Mouse (Mus musculus) CD4-positive, CD25-positive, alpha-beta regulatory T cell, adult 2 months (primary cell): ENCODE measurements around the gene Fam124a.
"Not testable (repeated sequence)": the region's sequence is repeated elsewhere in the genome, so short reads cannot be mapped to it uniquely, and the experiment has no call there.

ENCODE experiments used
- DNase-seq: peaks from one replicate; pipeline ENCODE4 v3.0.0-alpha.2; 2012; ENCODE audit warnings: low read depth, low spot score

Gene Fam124a

DNA sequence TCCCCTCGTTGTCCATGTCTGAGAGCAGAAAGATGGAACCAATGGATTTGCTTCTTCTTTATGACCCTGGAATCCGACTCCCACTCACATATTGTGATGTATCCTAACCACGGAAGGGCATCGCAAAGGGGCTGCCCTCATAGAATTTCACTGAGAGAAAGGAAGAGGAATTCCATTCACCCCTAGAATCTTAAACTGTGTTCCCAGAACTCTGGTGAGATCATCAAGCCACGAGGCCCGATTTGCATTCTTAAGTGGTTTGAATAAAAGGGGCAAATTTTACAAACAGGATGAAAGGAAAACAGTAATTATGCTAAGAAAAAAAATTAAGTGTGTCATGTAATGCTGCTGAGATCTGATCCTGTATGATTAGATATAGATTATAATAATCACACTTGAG lies 19.4 kb downstream of the Fam124a start:
- DNase-seq, result no peak

DNA sequence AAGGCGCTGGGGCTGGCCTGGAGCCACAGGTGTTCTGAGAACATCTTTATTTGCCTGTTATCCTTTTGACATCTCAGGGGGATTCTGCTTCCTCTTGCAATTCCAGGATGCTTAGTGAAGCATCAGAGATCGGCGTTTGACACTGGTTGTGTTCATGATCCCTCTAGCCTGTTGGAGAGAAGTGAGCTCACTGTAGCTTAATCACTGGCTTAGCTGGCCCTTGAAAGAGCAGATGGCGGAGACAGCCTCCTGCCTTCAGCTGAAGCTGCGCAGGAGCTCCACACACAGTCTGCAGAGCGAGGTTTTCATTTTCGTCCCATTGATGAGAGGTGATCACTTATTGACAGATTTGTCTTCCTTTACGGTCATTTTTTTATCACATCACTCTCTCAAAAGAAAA lies 20.3 kb downstream of the Fam124a start:
- DNase-seq, result no peak

DNA sequence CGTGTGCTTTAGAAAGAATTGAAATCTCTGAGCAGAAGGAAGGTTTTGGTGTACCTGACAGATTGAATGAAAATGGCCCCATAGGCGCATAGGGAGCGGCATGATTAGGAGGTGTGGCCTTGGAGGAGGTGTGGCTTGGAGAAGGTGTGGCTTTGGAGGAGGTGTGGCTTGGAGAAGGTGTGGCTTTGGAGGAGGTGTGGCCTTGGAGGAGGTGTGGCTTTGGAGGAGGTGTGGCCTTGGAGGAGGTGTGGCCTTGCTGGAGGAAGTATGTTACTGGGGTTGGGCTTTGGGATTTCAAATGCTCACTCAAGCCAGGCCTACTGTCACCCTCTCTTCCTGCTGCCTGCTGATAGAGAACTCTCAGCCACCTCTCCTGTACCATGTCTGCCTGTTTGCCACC lies 25.4 kb downstream of the Fam124a start:
- DNase-seq, result peak; percentile 5

- DNase-seq, result no peak
Measured at GRCm38 (mm10) chr14:62581768-62582167, 26.2 kb downstream of the Fam124a start.

DNA sequence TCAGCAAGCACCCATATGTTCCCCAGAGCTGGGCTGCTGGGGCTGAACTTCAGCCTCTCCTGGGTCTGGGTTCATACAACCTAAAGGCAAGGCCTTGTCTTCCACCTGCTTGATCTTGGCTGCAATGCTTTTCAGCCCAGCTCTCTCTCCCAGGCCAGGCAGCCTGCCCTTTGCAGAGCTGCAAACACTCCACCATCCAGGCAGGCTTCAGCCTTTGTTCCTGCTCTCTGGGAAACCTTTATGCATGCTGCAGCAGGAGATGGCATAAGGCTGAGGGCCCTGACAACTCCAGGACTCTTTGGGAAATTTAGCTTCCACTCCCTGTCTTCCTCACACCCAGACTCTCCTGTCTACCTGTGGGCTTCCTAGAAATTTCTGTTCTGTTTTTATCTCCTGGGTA lies 29.1 kb downstream of the Fam124a start:
- no peak for DNase-seq

DNA sequence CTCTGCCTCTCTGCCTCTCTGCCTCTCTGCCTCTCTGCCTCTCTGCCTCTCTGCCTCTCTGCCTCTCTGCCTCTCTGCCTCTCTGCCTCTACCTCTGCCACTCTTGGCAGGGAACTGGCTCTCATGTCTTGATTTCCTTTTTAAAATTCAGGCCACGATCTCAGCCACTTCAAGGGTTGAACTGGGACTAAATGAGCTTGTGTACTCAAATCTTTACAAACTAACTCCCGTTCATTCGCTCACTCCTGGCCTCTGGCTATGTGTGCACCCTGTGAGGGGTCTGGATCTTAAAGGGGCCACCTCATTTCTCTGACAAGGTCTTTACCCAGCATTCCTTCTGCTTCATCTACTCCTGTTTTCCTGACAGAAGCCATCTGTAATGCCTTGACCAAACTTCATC lies 29.8 kb downstream of the Fam124a start:
- no peak for DNase-seq

DNA sequence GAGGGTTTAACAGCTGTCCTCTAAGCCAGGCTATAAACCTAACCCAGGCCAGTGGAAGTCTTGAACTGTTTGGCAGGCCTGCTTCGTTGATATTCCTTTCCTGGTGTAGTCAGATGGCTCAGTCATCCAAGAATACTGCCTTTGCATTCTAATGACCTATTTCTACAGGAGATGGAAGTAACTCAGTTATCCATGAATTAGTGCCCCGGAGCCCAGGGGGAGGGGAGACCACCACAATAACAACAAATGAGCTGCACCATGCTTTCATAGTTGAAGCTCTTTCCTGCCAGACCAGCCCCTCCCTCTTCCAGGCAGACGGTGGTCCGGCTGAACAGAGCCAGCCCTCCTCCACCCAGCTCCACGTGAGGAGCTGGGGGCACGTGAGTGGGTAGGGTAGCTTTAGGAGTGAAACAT lies 44.6 kb downstream of the Fam124a start:
- DNase-seq, result no peak

- DNase-seq, result no peak
Measured at GRCm38 (mm10) chr14:62602271-62602670, 46.7 kb downstream of the Fam124a start.

GRCm38 (mm10) chr14:62602869-62603268 lies 47.3 kb downstream of the Fam124a start:
- no peak for DNase-seq

GRCm38 (mm10) chr14:62607791-62608196 lies 52.3 kb downstream of the Fam124a start:
- no peak for DNase-seq

GRCm38 (mm10) chr14:62609904-62610303 lies 54.4 kb downstream of the Fam124a start:
- DNase-seq, result no peak

GRCm38 (mm10) chr14:62622393-62622792 lies 66.9 kb downstream of the Fam124a start:
- DNase-seq, result no peak

GRCm38 (mm10) chr14:62627951-62628350 lies 72.4 kb downstream of the Fam124a start:
- no peak for DNase-seq

DNA sequence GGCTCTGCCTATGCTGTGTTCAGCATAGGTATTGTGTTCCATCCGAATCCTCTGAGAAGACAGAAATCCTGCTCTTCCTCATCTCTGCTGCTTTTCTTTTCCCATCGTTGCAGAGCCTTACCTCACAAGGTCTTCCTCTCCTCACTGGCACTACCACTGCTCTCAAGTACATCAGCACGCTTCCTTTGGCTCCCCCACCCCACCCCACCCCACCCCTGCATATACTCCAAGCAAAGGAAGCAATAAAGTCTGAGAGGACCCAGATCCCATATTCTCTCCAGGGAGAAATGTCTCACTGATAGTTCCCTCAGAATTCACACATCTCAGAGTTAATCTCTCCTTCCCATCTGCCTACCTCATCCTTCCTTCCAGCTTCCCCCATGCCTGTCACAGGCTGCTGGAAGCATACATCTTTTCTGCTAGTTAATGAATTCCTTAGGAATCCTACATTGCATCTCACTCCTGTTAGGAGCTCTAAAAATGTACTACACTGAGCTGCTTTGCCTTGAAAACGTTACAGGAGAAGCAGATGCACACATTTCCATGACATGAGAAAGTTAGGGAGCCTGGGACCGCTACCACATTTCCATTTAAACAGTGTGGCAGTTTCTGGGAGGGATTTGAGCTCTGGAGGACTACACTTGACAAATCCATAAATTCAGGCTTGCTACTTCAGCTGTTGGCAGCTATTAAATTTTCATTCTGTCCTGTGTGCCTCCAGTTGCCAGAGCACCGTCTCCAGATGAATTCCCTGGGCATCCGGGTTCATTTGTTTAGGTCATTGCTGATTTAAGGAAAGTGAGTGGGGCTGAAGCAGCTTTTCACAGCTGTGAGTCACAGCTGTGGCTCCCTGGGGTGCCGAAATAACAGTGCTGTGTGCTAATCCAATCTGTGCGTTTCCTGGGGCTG lies 82.2 kb downstream of the Fam124a start:
- no peak for DNase-seq

GRCm38 (mm10) chr14:62638345-62638702 lies 82.8 kb downstream of the Fam124a start:
- DNase-seq, result no peak

DNA sequence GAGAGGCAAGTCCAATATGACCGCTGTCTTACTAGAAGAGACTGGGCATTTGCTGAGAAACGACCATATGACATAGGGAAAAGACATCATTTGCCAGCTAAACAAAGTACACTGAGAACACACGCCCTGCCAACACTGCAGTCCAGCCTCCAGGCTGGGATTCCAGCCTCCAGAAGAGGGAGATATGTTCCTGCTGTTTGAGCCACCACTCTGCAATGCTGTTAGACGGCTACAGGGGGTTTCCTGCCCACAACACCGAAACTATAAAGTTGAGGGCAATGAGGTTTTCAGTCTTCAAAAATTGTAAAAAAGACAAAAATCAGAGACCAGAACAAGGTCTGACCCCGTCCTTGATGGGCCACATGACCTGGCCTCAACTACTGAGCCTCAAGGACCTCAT lies 83.6 kb downstream of the Fam124a start:
- DNase-seq, result peak; percentile 6

DNA sequence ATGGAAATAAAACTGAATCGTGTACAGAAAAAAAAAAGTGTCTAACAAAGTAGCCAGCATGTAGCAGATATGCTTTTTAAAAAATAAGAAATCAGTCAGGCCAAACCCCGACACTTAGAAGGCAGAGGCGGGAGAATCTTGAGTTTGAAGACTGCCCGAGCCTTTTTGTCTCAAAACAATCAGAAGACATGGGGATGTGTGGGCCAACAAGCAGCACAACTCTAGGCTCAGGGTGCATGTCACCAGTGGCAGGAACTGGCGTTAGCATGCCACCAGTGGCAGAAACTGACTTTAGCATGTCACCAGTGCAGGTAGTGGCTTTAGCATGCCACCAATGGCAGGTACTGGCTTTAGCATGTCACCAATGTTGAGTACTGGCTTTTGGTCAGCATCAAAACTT lies 84.0 kb downstream of the Fam124a start:
- no peak for DNase-seq

DNA sequence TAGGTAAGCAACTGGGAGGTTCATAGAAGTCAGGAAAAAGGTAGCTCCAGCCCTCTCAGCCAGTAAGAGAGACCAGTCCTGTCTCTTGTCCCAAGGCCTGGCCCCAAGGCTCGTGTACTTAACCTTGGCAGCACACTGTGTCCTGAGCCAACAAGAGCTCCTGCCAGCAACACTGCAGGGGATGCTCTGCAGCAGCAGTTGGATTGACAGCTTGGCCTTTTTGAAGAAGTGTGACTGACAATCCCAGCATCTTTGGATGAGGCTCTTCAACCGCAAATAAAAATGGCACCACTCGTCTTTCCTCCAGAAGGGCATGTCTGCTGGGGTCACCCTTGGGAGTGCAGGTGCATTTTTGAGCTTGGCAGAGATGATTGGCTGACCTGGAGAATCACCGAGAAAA lies 84.9 kb downstream of the Fam124a start:
- DNase-seq, result no peak

DNA sequence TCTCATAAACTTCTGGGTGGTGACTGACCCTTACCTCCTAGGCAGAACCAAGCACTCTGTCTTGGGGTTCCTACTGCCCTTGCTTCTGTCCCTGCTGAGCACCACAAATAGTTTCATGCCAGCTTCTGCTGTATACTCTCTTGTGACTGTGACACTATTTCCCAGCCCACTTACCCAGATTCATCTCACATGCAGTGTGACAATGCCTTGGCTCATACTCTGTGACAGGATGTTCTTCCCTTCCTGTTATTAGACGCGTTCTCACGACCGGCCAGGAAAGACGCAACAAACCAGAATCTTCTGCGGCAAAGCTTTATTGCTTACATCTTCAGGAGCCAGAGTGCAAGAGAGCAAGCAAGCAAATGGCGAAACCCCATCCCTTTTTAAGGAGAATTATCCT lies 86.8 kb downstream of the Fam124a start:
- DNase-seq, result not testable (repeated sequence)

- DNase-seq, result no peak
Measured at GRCm38 (mm10) chr14:62648405-62648804, 92.9 kb downstream of the Fam124a start.

- no peak for DNase-seq
Measured at GRCm38 (mm10) chr14:62650376-62650775, 94.8 kb downstream of the Fam124a start.

DNA sequence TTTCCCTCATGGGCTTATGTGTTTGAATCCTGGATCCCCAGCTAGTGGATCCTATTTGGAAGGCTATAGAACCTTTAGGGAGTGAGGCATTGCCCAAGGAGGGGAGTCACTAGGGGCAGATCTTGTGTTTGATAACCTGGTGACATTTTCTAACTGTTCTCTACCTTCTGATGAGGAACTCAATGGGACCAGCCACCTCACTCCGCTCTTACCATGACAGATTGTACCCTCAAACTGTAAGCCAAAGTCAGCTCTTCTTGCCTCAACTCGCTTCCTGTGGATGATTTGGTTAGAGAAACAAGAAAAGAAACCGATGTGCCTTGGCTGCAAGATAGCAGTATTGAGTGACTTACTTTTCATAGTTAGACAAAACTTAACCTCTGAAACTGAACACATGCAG lies 96.2 kb downstream of the Fam124a start:
- DNase-seq, result no peak

GRCm38 (mm10) chr14:62655996-62656395 lies 100.5 kb downstream of the Fam124a start:
- no peak for DNase-seq

DNA sequence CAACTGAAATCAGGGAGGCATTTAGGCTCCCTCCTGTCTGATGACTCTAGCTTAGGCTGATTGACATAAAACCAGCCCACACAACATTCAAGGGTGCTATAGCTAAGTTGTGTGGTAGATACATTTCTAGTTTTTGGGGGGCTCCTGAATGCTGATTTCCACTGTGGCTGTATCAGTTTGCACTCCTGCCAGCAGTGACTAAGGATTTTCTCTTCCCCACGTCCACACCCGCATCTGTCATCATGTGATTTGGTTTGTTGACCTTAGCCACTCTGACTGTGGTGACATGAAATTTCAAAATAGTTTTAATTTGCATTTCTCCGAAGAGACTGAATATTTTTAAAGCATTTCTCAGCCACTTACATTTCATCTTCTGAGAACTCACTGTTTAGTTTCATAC lies 101.9 kb downstream of the Fam124a start:
- no peak for DNase-seq
